Mouse (Mus musculus) brown adipose tissue, adult 24 weeks (tissue): ENCODE data around the gene Aunip. TPM values are rescaled to one million over a fixed set of nuclear protein-coding genes. Genes with fewer than 3 reads are reported as not detected.
"Not testable (repeated sequence)": the region's sequence is repeated elsewhere in the genome, so short reads cannot be mapped to it uniquely, and the experiment has no call there.

Experiments used
- H3K27ac ChIP-seq: fragments of 200-500 bp; replicated peaks from 2 replicates; pipeline ENCODE4 v1.5.1; 2012; ENCODE audit warnings: low read depth, mild to moderate bottlenecking, low read length
- H3K4me1 ChIP-seq: fragments of 200-500 bp; 2 replicates; pipeline ENCODE4 v1.6.1; 2012; ENCODE audit warnings: low read length, mixed read lengths; ENCODE audit not compliant: control insufficient read depth, insufficient read depth, insufficient read length
- H3K4me3 ChIP-seq: fragments of 200-500 bp; 2 replicates; pipeline ENCODE4 v1.5.1; 2012; ENCODE audit warnings: low read depth, mild to moderate bottlenecking, low read length, moderate library complexity; ENCODE audit not compliant: insufficient read depth
- polyA plus RNA-seq: library from polyadenylated mRNA; stranded (reverse); fragments of >200 nt; gene quantifications from 2 replicates; pipeline ENCODE4 v1.2.4, GENCODE M21; 2012; ENCODE audit not compliant: missing spikeins, insufficient read depth, insufficient read length

The Aunip gene
- polyA plus RNA-seq, 1 experiment, result not detected

DNA sequence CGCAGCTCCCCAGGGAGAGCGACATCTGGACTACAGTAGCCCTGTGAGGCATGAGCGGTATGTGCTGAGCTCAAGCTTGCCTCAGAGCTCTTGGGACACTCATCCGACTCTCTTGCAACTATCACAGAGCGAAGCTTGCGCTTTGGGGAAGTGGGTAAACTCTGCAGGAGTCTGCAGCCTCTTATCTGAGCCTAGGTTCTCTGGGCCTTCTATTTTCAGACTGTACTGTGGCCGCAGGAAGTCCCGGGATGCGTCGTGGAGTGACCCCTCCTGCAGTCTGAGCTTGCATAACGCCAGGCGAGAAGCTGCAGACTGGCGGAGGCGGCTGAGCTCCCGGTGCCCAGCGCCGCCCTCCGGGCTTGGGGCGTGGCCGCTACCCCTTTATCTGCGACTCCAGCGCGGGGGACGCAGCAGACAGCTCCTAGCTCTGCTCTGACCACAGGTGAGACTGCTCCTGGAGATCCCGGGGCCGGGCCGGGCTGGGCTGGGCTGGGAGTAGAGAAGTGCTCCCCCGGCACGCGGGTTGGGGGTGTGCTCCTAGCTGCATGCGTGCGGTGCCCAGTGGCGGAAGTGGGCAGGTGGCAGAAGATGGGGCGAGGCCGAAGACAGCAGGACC lies 14.1 kb upstream of the Aunip start, which contains the start of gene Paqr7:
TSS of gene Paqr7 (plus strand) at position 103 of the 616 bp plus-strand sequence.
- Histone ChIP-seq H3K27ac (peak within 1 kb of the TSS; percentile 36), H3K4me3 (peak within 1 kb of the TSS; percentile 67), H3K4me1 (no peaks in the 10 kb centered on the region; the same call in 1 of the 2 replicates)

GRCm38 (mm10) chr4:134497223-134497622 lies 13.6 kb upstream of the Aunip start:
- H3K4me3 ChIP-seq, result peak overlapping the region; percentile 67
- H3K27ac ChIP-seq, result peak overlapping the region; percentile 36
- no peaks in the 10 kb centered on the region; the same call in 1 of the 2 replicates for H3K4me1 ChIP-seq

- Histone ChIP-seq H3K27ac (no peak overlapping the region), H3K4me3 (peak overlapping the region; percentile 67; the same call in 1 of the 2 replicates), H3K4me1 (no peaks in the 10 kb centered on the region; the same call in 1 of the 2 replicates)
These were observed 12.6 kb upstream of the Aunip start for GRCm38 (mm10) chr4:134497986-134498731.

GRCm38 (mm10) chr4:134498983-134499382 lies 11.8 kb upstream of the Aunip start:
- not testable (repeated sequence) for H3K4me1 ChIP-seq, H3K4me3 ChIP-seq, H3K27ac ChIP-seq

- Histone ChIP-seq H3K4me3 (no peak overlapping the region), H3K4me1 (no peaks in the 10 kb centered on the region; the same call in 1 of the 2 replicates), H3K27ac (no peak overlapping the region)
These were observed 9.7 kb upstream of the Aunip start for GRCm38 (mm10) chr4:134501095-134501494.

- Histone ChIP-seq H3K4me3 (no peak overlapping the region), H3K27ac (no peak overlapping the region), H3K4me1 (no peaks in the 10 kb centered on the region)
These were observed 7.0 kb upstream of the Aunip start for GRCm38 (mm10) chr4:134503686-134504357.

DNA sequence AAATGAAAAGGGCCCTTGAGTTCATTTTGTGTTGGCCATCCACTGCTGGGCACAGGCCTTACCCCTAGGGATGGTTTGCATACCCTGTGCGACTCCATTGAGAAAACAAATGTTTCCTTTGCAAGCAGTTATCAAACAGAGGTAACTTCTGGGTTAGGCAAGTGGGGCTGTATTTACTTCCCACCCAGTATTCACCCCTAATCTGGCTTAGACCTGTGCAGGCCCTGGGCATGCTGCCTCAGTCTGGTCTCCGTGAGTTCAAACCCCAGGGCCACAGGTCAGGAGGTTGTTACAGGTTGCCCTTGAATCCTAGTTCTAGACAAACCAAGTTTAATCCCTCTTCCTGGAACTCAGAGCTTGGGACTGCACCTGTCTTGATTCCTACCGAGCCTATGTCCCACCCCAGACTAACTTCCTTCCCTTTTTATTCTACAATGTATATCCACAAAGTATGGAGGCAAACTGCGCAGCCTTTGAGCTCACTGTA lies 5.5 kb upstream of the Aunip start:
- no peak overlapping the region for H3K4me3 ChIP-seq
- H3K4me1 ChIP-seq, result no peaks in the 10 kb centered on the region
- no peak overlapping the region for H3K27ac ChIP-seq

DNA sequence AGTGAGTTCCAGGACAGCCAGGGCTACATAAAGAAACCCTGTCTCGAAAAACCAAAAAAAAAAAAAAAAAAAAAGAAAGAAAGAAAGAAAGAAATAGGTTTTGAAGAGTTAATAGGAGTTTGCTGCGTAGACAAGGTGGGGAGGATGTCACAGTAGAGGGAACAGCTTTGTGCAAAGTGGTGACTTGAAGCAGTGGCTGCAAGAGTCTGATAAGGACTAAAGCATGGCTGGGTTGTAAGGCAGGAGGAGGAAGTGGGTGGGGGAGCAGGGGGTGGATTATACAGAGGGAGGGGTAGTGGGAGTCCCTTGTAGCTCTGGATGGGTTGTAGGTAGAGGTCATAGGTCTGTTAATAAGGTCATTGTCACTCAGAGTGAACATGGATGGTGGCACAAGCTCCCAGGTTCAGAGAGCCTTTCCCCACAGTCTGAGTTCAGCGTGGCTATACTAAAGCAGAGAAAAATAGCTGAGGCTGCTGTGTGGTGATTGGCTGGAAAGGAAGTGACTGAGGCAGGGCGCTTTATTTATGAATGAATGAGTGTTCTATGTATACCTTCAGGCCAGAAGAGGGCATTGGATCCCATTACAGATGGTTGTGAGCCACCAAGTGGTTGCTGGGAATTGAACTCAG lies 4.7 kb upstream of the Aunip start:
- Histone ChIP-seq H3K27ac (no peak overlapping the region), H3K4me3 (no peak overlapping the region), H3K4me1 (no peaks in the 10 kb centered on the region; the same call in 1 of the 2 replicates)

DNA sequence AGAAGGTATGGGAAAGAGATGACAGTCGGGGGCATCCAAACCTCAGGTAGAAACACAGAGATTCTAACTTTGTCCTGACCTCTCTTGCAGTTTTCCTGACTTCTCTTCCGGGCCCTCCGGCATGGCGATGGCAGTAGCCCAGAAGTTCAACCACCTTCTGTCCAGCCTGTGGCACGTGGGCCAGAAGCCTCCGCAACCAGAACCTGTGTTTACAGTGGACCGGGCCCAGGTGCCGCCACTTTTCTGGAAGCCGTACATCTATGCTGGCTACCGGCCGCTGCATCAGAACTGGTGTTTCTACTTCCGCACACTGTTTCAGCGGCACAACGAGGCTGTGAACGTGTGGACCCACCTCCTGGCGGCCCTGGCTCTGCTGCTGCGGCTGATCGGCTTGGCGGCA lies 4.1 kb upstream of the Aunip start:
- Histone ChIP-seq H3K4me3 (no peak overlapping the region), H3K27ac (no peak overlapping the region), H3K4me1 (no peaks in the 10 kb centered on the region; the same call in 1 of the 2 replicates)

DNA sequence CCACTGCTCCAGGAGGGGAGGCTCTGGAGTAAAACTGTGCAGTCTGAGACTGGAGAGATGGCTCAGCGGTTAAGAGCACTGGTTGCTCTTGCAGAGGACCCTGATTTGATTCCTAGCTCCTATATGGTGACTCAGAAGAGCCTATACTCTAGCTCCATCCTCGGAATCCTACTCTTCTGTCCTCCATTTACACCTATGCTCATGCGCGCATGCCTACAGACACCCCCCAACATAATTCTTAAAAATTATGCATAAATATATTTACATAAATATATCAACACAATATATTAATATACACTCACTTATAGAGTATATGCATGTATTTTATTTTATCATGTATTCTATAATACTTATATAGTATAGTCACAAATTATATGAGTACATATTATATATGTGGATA lies 403 bp upstream of the Aunip start:
- Histone ChIP-seq H3K27ac (no peak overlapping the region), H3K4me3 (no peak overlapping the region), H3K4me1 (peaks cover 2% of the 10 kb centered on the region; the same call in 1 of the 2 replicates)

- Histone ChIP-seq H3K27ac (no peak overlapping the region), H3K4me3 (no peak overlapping the region), H3K4me1 (peaks cover 2% of the 10 kb centered on the region; the same call in 1 of the 2 replicates)
These were observed 931 bp downstream of the Aunip start for GRCm38 (mm10) chr4:134511730-134512129.

DNA sequence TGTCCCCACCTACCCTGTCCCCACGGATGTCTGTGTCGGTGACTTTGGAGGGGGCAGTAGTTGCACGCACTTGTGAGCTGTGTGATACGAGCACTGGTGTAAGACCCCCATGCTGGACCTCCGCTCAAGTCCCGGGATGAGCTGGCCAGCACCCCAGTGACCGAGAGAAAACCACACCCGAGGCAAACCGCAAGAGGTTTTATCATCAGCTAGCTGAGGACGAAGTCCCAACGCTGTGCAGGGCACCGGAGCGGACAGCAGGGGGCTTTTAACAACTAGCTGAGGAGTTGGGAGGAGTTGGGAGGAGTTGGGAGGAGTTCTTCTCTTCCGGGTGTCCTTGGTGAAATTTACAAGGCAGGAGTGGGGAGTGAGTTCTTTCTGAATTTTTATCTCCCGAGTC lies 2.0 kb downstream of the Aunip start:
- H3K27ac ChIP-seq, result no peak overlapping the region
- peaks cover 6% of the 10 kb centered on the region for H3K4me1 ChIP-seq
- no peak overlapping the region for H3K4me3 ChIP-seq

DNA sequence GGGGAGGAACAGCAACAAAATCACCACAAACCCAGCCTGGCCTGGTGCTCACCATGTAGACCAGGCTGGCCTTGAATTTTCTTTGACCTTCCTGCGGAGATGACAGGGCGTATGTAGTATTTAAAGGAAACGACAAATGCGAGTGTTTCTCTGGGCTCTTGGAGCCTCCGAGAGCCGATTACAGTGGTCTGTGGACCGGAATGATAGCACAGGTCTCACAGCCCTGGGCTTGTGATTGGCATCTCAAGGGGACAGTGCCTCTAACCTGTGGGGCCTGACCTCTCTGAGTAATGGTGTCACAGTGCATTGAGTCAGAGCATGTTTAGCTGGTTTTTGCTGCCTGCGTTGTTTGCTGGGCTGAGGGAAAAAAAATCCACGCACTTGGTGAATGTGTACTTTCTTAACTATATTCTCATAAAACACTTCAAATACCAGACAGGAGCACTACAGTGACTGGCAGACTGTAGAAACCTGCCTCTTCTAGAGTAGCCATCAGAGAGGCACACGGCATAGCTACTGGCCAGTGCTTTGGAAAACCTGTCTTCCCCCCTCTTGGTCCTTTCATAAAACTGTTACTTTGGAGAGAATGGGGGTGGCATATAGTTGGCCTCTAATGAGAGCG lies 3.6 kb downstream of the Aunip start:
- H3K27ac ChIP-seq, result no peak overlapping the region
- H3K4me1 ChIP-seq, result peaks cover 6% of the 10 kb centered on the region

DNA sequence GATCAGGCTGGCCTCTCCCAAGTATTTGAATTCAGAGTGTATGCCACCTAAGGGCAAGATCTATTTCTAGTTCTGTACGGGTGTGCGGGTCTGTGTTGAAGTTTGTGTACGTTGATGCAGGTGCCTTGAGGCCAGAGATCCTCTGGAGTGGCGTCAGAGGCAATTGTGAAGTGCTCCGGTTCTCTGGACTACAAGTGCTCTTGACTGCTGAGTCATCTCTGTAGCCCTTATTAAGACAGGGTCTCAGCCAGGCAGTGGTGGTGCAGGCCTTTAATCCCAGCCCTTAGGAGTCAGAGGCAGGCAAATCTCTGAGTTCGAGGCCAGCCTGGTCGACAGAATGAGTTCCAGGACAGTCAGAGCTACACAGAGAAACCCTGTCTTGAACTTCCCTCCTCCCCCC lies 4.8 kb downstream of the Aunip start:
- Histone ChIP-seq H3K27ac (no peak overlapping the region), H3K4me1 (peaks cover 6% of the 10 kb centered on the region), H3K4me3 (no peak overlapping the region)

More for the DNA sequence above, 3.6 kb downstream of the Aunip start:
- no peak overlapping the region for H3K4me3 ChIP-seq
